Mouse (Mus musculus) heart, postnatal 0 days (tissue): ENCODE measurements at regions not wholly inside any gene's neighbourhood (a gene's known extent, or its start where the extent isn't known, plus 50 kb on each side); places are given as distances from the start of the nearest gene placed in this dataset.

Source experiments
- CTCF ChIP-seq: IDR thresholded peaks from 2 replicates; pipeline ENCODE4 v1.5.1; 2016; ENCODE audit warnings: antibody characterized with exemption, control low read depth, low read depth
- EP300 ChIP-seq: IDR thresholded peaks from 2 replicates; pipeline ENCODE4 v1.6.1; 2016; ENCODE audit warnings: antibody characterized with exemption, low read depth

DNA sequence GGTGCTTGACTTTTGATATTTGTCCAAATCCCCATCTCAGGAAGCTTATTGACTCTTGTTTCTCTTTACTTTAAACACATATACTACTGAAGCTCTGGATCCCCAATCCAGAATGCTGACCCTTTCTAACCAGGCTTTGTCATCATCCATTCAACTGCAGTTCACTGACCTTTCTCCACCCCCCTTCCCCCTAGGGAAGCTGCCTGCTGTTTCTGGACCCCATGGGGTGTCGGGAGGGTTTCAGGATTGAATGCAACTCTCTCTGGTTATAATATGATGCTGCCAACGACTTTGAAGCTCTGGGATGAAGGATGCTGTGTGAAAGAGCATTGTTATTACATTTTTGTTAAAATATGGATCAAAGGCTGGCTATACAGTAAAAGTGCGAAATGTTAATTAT, 318.7 kb upstream of the Id2 start:
- TF ChIP-seq CTCF: no peak
- no peak for TF ChIP-seq EP300
